Mouse (Mus musculus) stomach, embryonic 15.5 days (tissue): ENCODE results near the gene Tmem107. TPM values are rescaled to one million over a fixed set of nuclear protein-coding genes. Genes with fewer than 3 reads are reported as not detected.

Experiments used
- ATAC-seq: fragments of 200-750 bp; cut with Nextera tagmentation; 2 replicates; pipeline ENCODE4 v1.8.0; 2017; ENCODE audit warnings: low read depth, moderate number of reproducible peaks, moderate TSS enrichment; ENCODE audit not compliant: insufficient read depth, low FRiP score
- H3K27ac ChIP-seq: fragments of 300-500 bp; sonication (generic); 2 replicates; pipeline ENCODE4 v1.5.1; 2015; ENCODE audit warnings: mild to moderate bottlenecking, inconsistent platforms
- H3K27me3 ChIP-seq: fragments of 300-500 bp; sonication (generic); replicated peaks from 2 replicates; pipeline ENCODE4 v1.6.1; 2015; ENCODE audit warnings: inconsistent platforms
- H3K36me3 ChIP-seq: fragments of 300-500 bp; sonication (generic); 2 replicates; pipeline ENCODE4 v1.6.1; 2015; ENCODE audit warnings: inconsistent platforms
- H3K4me1 ChIP-seq: fragments of 300-500 bp; sonication (generic); 2 replicates; pipeline ENCODE4 v1.6.1; 2015; ENCODE audit warnings: inconsistent platforms
- H3K4me2 ChIP-seq: fragments of 300-500 bp; sonication (generic); 2 replicates; pipeline ENCODE4 v1.6.1; 2015; ENCODE audit warnings: mild to moderate bottlenecking, inconsistent platforms
- H3K4me3 ChIP-seq: fragments of 300-500 bp; sonication (generic); replicated peaks from 2 replicates; pipeline ENCODE4 v1.5.1; 2015; ENCODE audit warnings: inconsistent platforms
- H3K9ac ChIP-seq: fragments of 300-500 bp; sonication (generic); 2 replicates; pipeline ENCODE4 v1.6.1; 2015; ENCODE audit warnings: inconsistent platforms
- H3K9me3 ChIP-seq: fragments of 300-500 bp; sonication (generic); 2 replicates; pipeline ENCODE4 v1.6.1; 2016; ENCODE audit warnings: inconsistent platforms
- WGBS: fragments of 180-500 bp; shearing (Covaris S2); methylation state at CpG from one replicate; pipeline ENCODE4 v1.1.7; 2015; 5-methylcytosine and 5-hydroxymethylcytosine counted together
- polyA plus RNA-seq: library from polyadenylated mRNA; unstranded; fragments of >200 nt; fragmentation: Nextera tagmentation; extraction: Ambion mirVana; gene quantifications from 2 replicates; pipeline ENCODE4 v1.2.1, GENCODE M21; 2015

Gene Tmem107
- polyA plus RNA-seq, 1 experiment from 2014 or later = 55.0 TPM

GRCm38 (mm10) chr11:69046395-69046774 lies 24.2 kb upstream of the Tmem107 start:
- no peak for ATAC-seq
- 3% methylated on average over 9 of the region's 9 CpGs for WGBS
- Histone ChIP-seq H3K4me3 (peak overlapping the region; percentile 73), H3K9ac (peak overlapping the region; percentile 63; the same call in 1 of the 2 replicates), H3K27me3 (no peaks in the 10 kb centered on the region), H3K27ac (peak overlapping the region; percentile 84; the same call in 1 of the 2 replicates), H3K4me2 (peak overlapping the region; percentile 63), H3K4me1 (peaks cover 16% of the 10 kb centered on the region; the same call in 1 of the 2 replicates), H3K9me3 (no peaks in the 10 kb centered on the region), H3K36me3 (peaks cover 21% of the 10 kb centered on the region; the same call in 1 of the 2 replicates)

GRCm38 (mm10) chr11:69047592-69047991 lies 23.0 kb upstream of the Tmem107 start:
- H3K27me3 ChIP-seq = no peaks in the 10 kb centered on the region
- H3K4me2 ChIP-seq = peak overlapping the region; percentile 63
- no peak for ATAC-seq
- no peak overlapping the region for H3K27ac ChIP-seq
- H3K36me3 ChIP-seq = peaks cover 21% of the 10 kb centered on the region; the same call in 1 of the 2 replicates
- peak overlapping the region; percentile 73 for H3K4me3 ChIP-seq
- 0 out of 2 replicates have a peak overlapping the region, but pooled peaks have one; percentile 4 for H3K9ac ChIP-seq
- H3K9me3 ChIP-seq = no peaks in the 10 kb centered on the region
- peaks cover 16% of the 10 kb centered on the region; the same call in 1 of the 2 replicates for H3K4me1 ChIP-seq
- 89% methylated on average over 12 of the region's 12 CpGs for WGBS

GRCm38 (mm10) chr11:69048151-69048550 lies 22.5 kb upstream of the Tmem107 start:
- H3K9me3 ChIP-seq = no peaks in the 10 kb centered on the region
- no peak overlapping the region for H3K27ac ChIP-seq
- no peak for ATAC-seq
- WGBS = 89% methylated on average over 14 of the region's 14 CpGs
- H3K36me3 ChIP-seq = peaks cover 21% of the 10 kb centered on the region; the same call in 1 of the 2 replicates
- H3K4me1 ChIP-seq = peaks cover 16% of the 10 kb centered on the region; the same call in 1 of the 2 replicates
- H3K4me3 ChIP-seq = no peak overlapping the region
- no peak overlapping the region for H3K9ac ChIP-seq
- no peaks in the 10 kb centered on the region for H3K27me3 ChIP-seq
- no peak overlapping the region for H3K4me2 ChIP-seq

- WGBS = 90% methylated on average over 8 of the region's 8 CpGs
- no peak for ATAC-seq
- Histone ChIP-seq H3K36me3 (peaks cover 21% of the 10 kb centered on the region; the same call in 1 of the 2 replicates), H3K27me3 (no peaks in the 10 kb centered on the region), H3K9ac (no peak overlapping the region), H3K4me2 (no peak overlapping the region), H3K4me3 (no peak overlapping the region), H3K27ac (no peak overlapping the region), H3K9me3 (no peaks in the 10 kb centered on the region), H3K4me1 (peaks cover 16% of the 10 kb centered on the region; the same call in 1 of the 2 replicates)
Measured at GRCm38 (mm10) chr11:69050748-69051147, 19.9 kb upstream of the Tmem107 start.

GRCm38 (mm10) chr11:69051771-69052170 lies 18.8 kb upstream of the Tmem107 start:
- ATAC-seq = no peak
- 83% methylated on average over 4 of the region's 4 CpGs for WGBS
- no peaks in the 10 kb centered on the region for H3K27me3 ChIP-seq
- peaks cover 11% of the 10 kb centered on the region; the same call in 1 of the 2 replicates for H3K4me1 ChIP-seq
- no peaks in the 10 kb centered on the region for H3K9me3 ChIP-seq
- H3K36me3 ChIP-seq = peaks cover 21% of the 10 kb centered on the region; the same call in 1 of the 2 replicates
- no peak overlapping the region for H3K4me2 ChIP-seq
- H3K4me3 ChIP-seq = no peak overlapping the region
- H3K9ac ChIP-seq = no peak overlapping the region
- H3K27ac ChIP-seq = no peak overlapping the region

- Histone ChIP-seq H3K27ac (no peak overlapping the region), H3K4me3 (no peak overlapping the region), H3K9ac (no peak overlapping the region), H3K4me1 (peaks cover 4% of the 10 kb centered on the region; the same call in 1 of the 2 replicates), H3K9me3 (no peaks in the 10 kb centered on the region), H3K4me2 (no peak overlapping the region), H3K36me3 (peaks cover 21% of the 10 kb centered on the region; the same call in 1 of the 2 replicates), H3K27me3 (no peaks in the 10 kb centered on the region)
- WGBS = 83% methylated on average over 2 of the region's 2 CpGs
- no peak for ATAC-seq
Measured at GRCm38 (mm10) chr11:69052824-69053421, 17.7 kb upstream of the Tmem107 start.

- Histone ChIP-seq H3K9ac (no peak overlapping the region), H3K4me2 (no peak overlapping the region), H3K9me3 (no peaks in the 10 kb centered on the region), H3K27me3 (no peaks in the 10 kb centered on the region), H3K4me3 (no peak overlapping the region), H3K4me1 (peaks cover 10% of the 10 kb centered on the region), H3K27ac (no peak overlapping the region), H3K36me3 (peaks cover 18% of the 10 kb centered on the region; the same call in 1 of the 2 replicates)
- 60% methylated on average over 3 of the region's 3 CpGs for WGBS
- no peak for ATAC-seq
Measured at GRCm38 (mm10) chr11:69053848-69054247, 16.8 kb upstream of the Tmem107 start.

- Histone ChIP-seq H3K4me3 (peak overlapping the region; percentile 92), H3K27ac (peak overlapping the region; percentile 83), H3K36me3 (no peaks in the 10 kb centered on the region), H3K27me3 (no peaks in the 10 kb centered on the region), H3K4me2 (peak overlapping the region; percentile 74), H3K4me1 (peaks cover 18% of the 10 kb centered on the region), H3K9ac (no peak overlapping the region), H3K9me3 (no peaks in the 10 kb centered on the region)
- ATAC-seq = no peak
- WGBS = 64% methylated on average over 2 of the region's 2 CpGs
Measured at GRCm38 (mm10) chr11:69058265-69058664, 12.3 kb upstream of the Tmem107 start.

- Histone ChIP-seq H3K9me3 (no peaks in the 10 kb centered on the region), H3K27ac (peak overlapping the region; percentile 83)
- ATAC-seq = no peak
Measured at GRCm38 (mm10) chr11:69058729-69059356, 11.8 kb upstream of the Tmem107 start.

GRCm38 (mm10) chr11:69059357-69059974 lies 11.1 kb upstream of the Tmem107 start, which contains the start of gene Borcs6:
Borcs6 (plus strand) TSS chr11:69059717.
- H3K4me2 ChIP-seq = peak within 1 kb of the TSS; percentile 82
- H3K9me3 ChIP-seq = no peaks in the 10 kb centered on the region
- H3K36me3 ChIP-seq = no peaks in the 10 kb centered on the region
- peaks cover 18% of the 10 kb centered on the region for H3K4me1 ChIP-seq
- H3K9ac ChIP-seq = peak within 1 kb of the TSS; percentile 83
- WGBS = under 1% methylated on average over 64 of the region's 64 CpGs
- no peaks in the 10 kb centered on the region for H3K27me3 ChIP-seq
- ATAC-seq = peak; percentile 92
- H3K27ac ChIP-seq = peak within 1 kb of the TSS; percentile 94
- H3K4me3 ChIP-seq = peak within 1 kb of the TSS; percentile 92

More at GRCm38 (mm10) chr11:69058729-69059356, 11.8 kb upstream of the Tmem107 start:
- WGBS = under 1% methylated on average over 19 of the region's 19 CpGs
- Histone ChIP-seq H3K27me3 (no peaks in the 10 kb centered on the region), H3K36me3 (no peaks in the 10 kb centered on the region), H3K4me2 (peak overlapping the region; percentile 74), H3K4me3 (peak overlapping the region; percentile 92), H3K9ac (peak overlapping the region; percentile 38), H3K4me1 (peaks cover 18% of the 10 kb centered on the region)

- ATAC-seq = peak; percentile 6
- WGBS = under 1% methylated on average over 49 of the region's 49 CpGs
- Histone ChIP-seq H3K4me1 (peaks cover 18% of the 10 kb centered on the region), H3K27me3 (no peaks in the 10 kb centered on the region), H3K9ac (peak overlapping the region; percentile 83), H3K4me2 (peak overlapping the region; percentile 82), H3K4me3 (peak overlapping the region; percentile 92), H3K36me3 (no peaks in the 10 kb centered on the region), H3K9me3 (no peaks in the 10 kb centered on the region), H3K27ac (peak overlapping the region; percentile 94)
Measured at GRCm38 (mm10) chr11:69059975-69060411, 10.6 kb upstream of the Tmem107 start.
